Mouse (Mus musculus): ENCODE data around the gene Cerkl.

DNA sequence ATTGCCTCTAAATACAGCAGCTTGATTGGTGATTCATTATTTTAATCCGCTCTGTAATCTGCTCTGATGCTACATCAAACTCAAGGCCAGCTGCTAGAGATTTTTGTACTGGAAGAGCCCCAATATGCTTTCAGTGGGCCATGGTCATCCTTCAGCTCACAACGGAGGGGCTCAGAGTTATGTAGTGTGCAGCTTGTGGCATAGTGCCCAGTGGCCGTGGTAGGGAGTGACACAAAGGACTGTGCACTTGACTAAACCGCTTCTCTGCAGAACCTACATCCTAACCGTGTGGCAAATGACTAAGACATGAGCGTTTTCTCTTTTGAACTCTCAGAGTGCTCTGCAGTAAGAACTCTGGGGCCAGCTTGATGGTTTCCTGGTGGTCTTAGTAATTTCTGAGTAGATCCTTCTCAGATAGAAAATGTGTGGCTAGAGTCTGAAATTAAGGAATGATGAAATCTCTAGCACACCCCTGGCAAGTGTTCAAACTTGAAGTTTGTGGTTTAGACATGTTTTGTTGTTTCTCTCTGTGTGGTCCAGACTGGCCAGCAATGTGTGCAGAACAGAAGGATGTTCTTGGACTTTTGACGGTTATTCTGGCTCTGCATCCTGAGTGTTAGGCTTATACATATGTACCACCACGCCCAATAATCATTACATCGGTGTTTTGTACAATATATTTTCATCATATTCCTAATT is 140.3 kb downstream of the Cerkl start:
- TF ChIP-seq POLR2A (IDR thresholded peaks at IDR 0.05; ENCODE audit: extremely low read depth, insufficient read depth, low read length), result no peak
- TF ChIP-seq CTCF (IDR thresholded peaks at IDR 0.05; ENCODE audit: low read depth, low read length), result no peak

Measured in liver, adult 2 months (tissue).